Mouse (Mus musculus) kidney, adult 2 months (tissue): ENCODE measurements around the gene Sap30bp.

Experiments
- CTCF ChIP-seq: fragments of 200-500 bp; conservative IDR thresholded peaks from 2 replicates; pipeline ENCODE4 v1.5.1; 2011; ENCODE audit warnings: low read depth, mild to moderate bottlenecking, control low read depth, low read length, moderate library complexity, mixed read lengths; ENCODE audit not compliant: insufficient read depth, insufficient read length
- POLR2A ChIP-seq: fragments of 200-500 bp; IDR thresholded peaks from one replicate; pipeline ENCODE4 v1.6.1; 2011; ENCODE audit warnings: low read depth, low read length, control low read depth

DNA sequence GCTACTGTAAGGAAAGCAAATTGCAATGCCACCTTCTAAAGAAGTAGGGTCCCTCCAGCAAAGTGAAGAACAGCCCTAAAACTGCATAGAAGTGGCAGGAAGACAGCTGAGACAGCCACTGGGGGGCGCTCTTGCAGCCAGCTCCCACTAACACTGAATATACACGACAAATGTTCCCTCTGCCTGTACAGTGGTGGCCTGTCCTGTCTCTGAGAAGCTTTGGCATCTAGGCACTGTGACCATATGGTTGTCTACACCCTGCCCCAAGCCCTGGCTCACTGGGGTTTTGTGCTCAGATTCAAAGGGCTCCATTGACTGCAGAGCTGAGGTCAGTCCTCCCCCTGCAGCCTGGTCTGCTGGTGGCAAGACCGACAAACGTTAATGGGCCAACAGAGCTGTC is 34.2 kb upstream of the Sap30bp start:
- TF ChIP-seq CTCF (peak; percentile 68), POLR2A (no peak)
